Mouse (Mus musculus) midbrain, embryonic 13.5 days (tissue): ENCODE results near the gene Pde4dip. TPM values are rescaled to one million over a fixed set of nuclear protein-coding genes. Genes with fewer than 3 reads are reported as not detected.

Source experiments
- ATAC-seq: fragments of 200-750 bp; cut with Nextera tagmentation; 2 replicates; pipeline ENCODE4 v1.8.0; 2017; ENCODE audit warnings: mild to moderate bottlenecking, moderate TSS enrichment, moderate library complexity
- H3K27ac ChIP-seq: fragments of 300-500 bp; sonication (generic); 2 replicates; pipeline ENCODE4 v1.5.1; 2015; ENCODE audit warnings: inconsistent platforms, mild to moderate bottlenecking, moderate library complexity
- H3K27me3 ChIP-seq: fragments of 300-500 bp; sonication (generic); 2 replicates; pipeline ENCODE4 v1.6.1; 2015; ENCODE audit warnings: mild to moderate bottlenecking, inconsistent platforms
- H3K36me3 ChIP-seq: fragments of 300-500 bp; sonication (generic); 2 replicates; pipeline ENCODE4 v1.6.1; 2015; ENCODE audit warnings: mild to moderate bottlenecking, inconsistent platforms
- H3K4me1 ChIP-seq: fragments of 300-500 bp; sonication (generic); replicated peaks from 2 replicates; pipeline ENCODE4 v1.6.1; 2015; ENCODE audit warnings: inconsistent platforms
- H3K4me2 ChIP-seq: fragments of 300-500 bp; sonication (generic); replicated peaks from 2 replicates; pipeline ENCODE4 v1.6.1; 2015; ENCODE audit warnings: moderate library complexity, mild to moderate bottlenecking, inconsistent platforms
- H3K4me3 ChIP-seq: fragments of 300-500 bp; sonication (generic); replicated peaks from 2 replicates; pipeline ENCODE4 v1.5.1; 2015; ENCODE audit warnings: mild to moderate bottlenecking, inconsistent platforms
- H3K9ac ChIP-seq: fragments of 300-500 bp; sonication (generic); replicated peaks from 2 replicates; pipeline ENCODE4 v1.6.1; 2015; ENCODE audit warnings: mild to moderate bottlenecking, inconsistent platforms
- H3K9me3 ChIP-seq: fragments of 300-500 bp; sonication (generic); 2 replicates; pipeline ENCODE4 v1.6.1; 2016; ENCODE audit warnings: mild to moderate bottlenecking, inconsistent platforms
- WGBS: fragments of 180-500 bp; shearing (Covaris S2); methylation state at CpG from one replicate; pipeline ENCODE4 v1.1.7; 2015; 5-methylcytosine and 5-hydroxymethylcytosine counted together
- microRNA-seq: library from miRNA; unstranded; fragments of <30 nt; microRNA quantifications from one replicate; pipeline ENCODE4, GENCODE M21; 2016
- polyA plus RNA-seq: library from polyadenylated mRNA; unstranded; fragments of >200 nt; fragmentation: Nextera tagmentation; extraction: Ambion mirVana; gene quantifications from 2 replicates; pipeline ENCODE4 v1.2.1, GENCODE M21; 2015

The Pde4dip gene
- polyA plus RNA-seq, 1 experiment from 2014 or later, result 46.6 TPM

GRCm38 (mm10) chr3:97642001-97642400, 246.5 kb downstream of the Pde4dip start:
- Histone ChIP-seq H3K4me1 (no peaks in the 10 kb centered on the region), H3K27me3 (no peaks in the 10 kb centered on the region), H3K9ac (no peak overlapping the region), H3K27ac (no peak overlapping the region), H3K4me3 (no peak overlapping the region), H3K4me2 (no peak overlapping the region), H3K9me3 (no peaks in the 10 kb centered on the region), H3K36me3 (no peaks in the 10 kb centered on the region)
- no peak for ATAC-seq
- 84% methylated on average over 9 of the region's 9 CpGs for WGBS

- WGBS, result 84% methylated on average over 4 of the region's 4 CpGs
- no peak overlapping the region for H3K27ac ChIP-seq
- H3K9me3 ChIP-seq, result no peaks in the 10 kb centered on the region
- H3K4me1 ChIP-seq, result no peaks in the 10 kb centered on the region
- H3K4me2 ChIP-seq, result no peak overlapping the region
- H3K27me3 ChIP-seq, result no peaks in the 10 kb centered on the region
- H3K36me3 ChIP-seq, result no peaks in the 10 kb centered on the region
- H3K9ac ChIP-seq, result no peak overlapping the region
- ATAC-seq, result no peak
- H3K4me3 ChIP-seq, result no peak overlapping the region
Measured at GRCm38 (mm10) chr3:97641396-97641795, 247.1 kb downstream of the Pde4dip start.

Small RNAs within 50 kb of the gene (microRNA-seq; reads per million reads assigned to microRNA genes)
- not detected for gene Mir7225

Other genes with a start within 250 kb of the Pde4dip start
- 7.3 and 7.5 TPM in 2 replicates for gene Prkab2, start 230.5 kb downstream of the Pde4dip start, polyA plus RNA-seq
- not detected in 2 replicates for gene Gm17651, start 214.0 kb downstream of the Pde4dip start, polyA plus RNA-seq
- 103 TPM in 2 replicates for gene Sec22b, start 12.5 kb upstream of the Pde4dip start, polyA plus RNA-seq
- gene Notch2, start 124.8 kb upstream of the Pde4dip start, polyA plus RNA-seq, result 9.0 and 10.0 TPM in 2 replicates